Mouse (Mus musculus): Measurements from ENCODE around the gene Arid1b.

DNA sequence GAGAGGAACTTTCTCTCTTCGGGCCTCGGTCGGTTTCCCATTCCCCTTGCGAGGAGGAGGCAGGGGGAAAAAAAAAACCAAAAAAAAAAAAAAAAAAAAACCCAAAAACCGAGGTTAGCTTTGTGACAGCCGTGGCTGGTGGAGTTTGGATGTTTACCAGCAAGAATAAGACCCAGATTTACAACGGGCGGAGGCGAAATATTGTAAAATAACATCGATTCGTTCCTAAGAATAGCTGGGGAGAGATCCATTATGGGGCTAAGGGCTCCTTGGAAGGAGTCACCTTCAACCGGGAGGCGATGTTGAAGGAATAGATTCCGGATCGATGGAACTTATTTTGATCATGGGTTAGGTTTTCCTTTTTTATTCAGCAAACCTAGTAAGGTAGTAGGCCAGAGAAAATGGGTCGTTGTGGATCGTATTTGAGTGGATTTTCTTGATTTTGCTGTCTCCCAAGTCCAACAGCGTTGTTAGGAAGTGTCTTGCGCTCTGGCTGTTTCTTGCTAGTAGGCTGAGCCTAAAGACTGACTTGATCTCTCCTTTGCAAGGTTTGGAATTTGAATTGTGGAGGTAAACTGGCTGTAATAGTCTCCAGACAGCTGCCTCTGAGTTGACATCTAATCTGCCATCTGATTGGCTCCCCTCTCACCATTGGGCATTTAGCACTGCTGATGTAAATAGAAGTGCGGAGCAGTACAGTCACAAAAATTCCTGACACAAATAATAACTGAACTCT, 2.9 kb downstream of the Arid1b start:
- TF ChIP-seq CTCF (IDR thresholded peaks at IDR 0.05; ENCODE audit: control insufficient read depth, insufficient read depth, insufficient read length) (no peak), USF1 (IDR thresholded peaks at IDR 0.05; ENCODE audit: low read depth) (no peak), FOSL1 (IDR thresholded peaks at IDR 0.05; ENCODE audit: insufficient read depth, low read length, poor library complexity, severe bottlenecking) (no peak), MYOG (IDR thresholded peaks at IDR 0.05; ENCODE audit: control insufficient read depth, extremely low read depth, insufficient read length) (no peak)
